Mouse (Mus musculus) cerebellum, adult 2 months (tissue): ENCODE measurements at regions not wholly inside any gene's neighbourhood (a gene's known extent, or its start where the extent isn't known, plus 50 kb on each side); places are given as distances from the start of the nearest gene placed in this dataset.

Experiments used
- CTCF ChIP-seq: fragments of 200-500 bp; IDR thresholded peaks from 2 replicates; pipeline ENCODE4 v1.5.1; 2011; ENCODE audit warnings: low read depth, mild to moderate bottlenecking, control low read depth, low read length, moderate library complexity, borderline replicate concordance; ENCODE audit not compliant: insufficient read depth
- POLR2A ChIP-seq: fragments of 200-500 bp; IDR thresholded peaks from 2 replicates; pipeline ENCODE4 v1.6.1; 2011; ENCODE audit warnings: low read length, control low read depth, borderline replicate concordance; ENCODE audit not compliant: insufficient read depth

DNA sequence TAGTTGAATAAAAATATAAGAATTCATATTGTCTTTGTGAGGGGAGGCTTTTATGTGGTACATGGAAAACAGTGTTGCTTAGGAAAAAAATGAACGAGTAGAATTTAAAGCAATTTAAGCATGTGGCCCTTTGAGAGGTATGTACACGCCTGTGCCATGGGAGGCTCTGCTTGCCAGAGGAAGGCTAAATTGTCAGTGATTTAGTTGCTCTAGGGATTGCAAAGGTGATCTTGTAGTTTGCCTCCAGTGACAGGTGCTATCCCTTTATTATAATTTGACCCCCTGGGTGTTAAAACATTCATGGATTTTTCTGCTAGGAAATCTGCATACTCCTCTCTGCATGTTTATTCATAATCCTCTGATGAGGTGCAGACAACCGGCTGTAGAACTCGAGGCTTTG is 942.0 kb downstream of the Gbe1 start:
- TF ChIP-seq CTCF, result no peak
- TF ChIP-seq POLR2A, result no peak
